Mouse (Mus musculus) forebrain, embryonic 16.5 days (tissue): Measurements from ENCODE around the gene Ralgapa2. TPM values are rescaled to one million over a fixed set of nuclear protein-coding genes. Genes with fewer than 3 reads are reported as not detected.

Experiments used
- ATAC-seq: fragments of 200-750 bp; cut with Nextera tagmentation; 2 replicates; pipeline ENCODE4 v1.8.0; 2017; ENCODE audit warnings: mild to moderate bottlenecking, moderate library complexity
- H3K27ac ChIP-seq: fragments of 300-500 bp; sonication (generic); 2 replicates; pipeline ENCODE4 v1.5.1; 2014; ENCODE audit warnings: low read length, control low read depth
- H3K27me3 ChIP-seq: fragments of 300-500 bp; sonication (generic); replicated peaks from 2 replicates; pipeline ENCODE4 v1.6.1; 2014; ENCODE audit warnings: low read length; ENCODE audit not compliant: control insufficient read depth, insufficient read depth
- H3K36me3 ChIP-seq: fragments of 300-500 bp; sonication (generic); 2 replicates; pipeline ENCODE4 v1.6.1; 2014; ENCODE audit not compliant: control insufficient read depth, insufficient read depth
- H3K4me1 ChIP-seq: fragments of 300-500 bp; sonication (generic); replicated peaks from 2 replicates; pipeline ENCODE4 v1.6.1; 2014; ENCODE audit warnings: low read length; ENCODE audit not compliant: control insufficient read depth, insufficient read depth
- H3K4me2 ChIP-seq: fragments of 300-500 bp; sonication (generic); 2 replicates; pipeline ENCODE4 v1.6.1; 2014; ENCODE audit warnings: mild to moderate bottlenecking, low read length, control low read depth
- H3K4me3 ChIP-seq: fragments of 300-500 bp; sonication (generic); replicated peaks from 2 replicates; pipeline ENCODE4 v1.5.1; 2014; ENCODE audit warnings: mild to moderate bottlenecking, low read length, control low read depth
- H3K9ac ChIP-seq: fragments of 300-500 bp; sonication (generic); replicated peaks from 2 replicates; pipeline ENCODE4 v1.6.1; 2014; ENCODE audit warnings: low read depth, low read length, control low read depth
- H3K9me3 ChIP-seq: fragments of 300-500 bp; sonication (generic); 2 replicates; pipeline ENCODE4 v1.6.1; 2016; ENCODE audit warnings: low read length; ENCODE audit not compliant: control insufficient read depth
- WGBS: fragments of 180-500 bp; shearing (Covaris S2); extraction: QIAGEN DNeasy Blood & Tissue Kit; methylation state at CpG from one replicate; pipeline ENCODE4 v1.1.7; 2014; 5-methylcytosine and 5-hydroxymethylcytosine counted together
- polyA plus RNA-seq: library from polyadenylated mRNA; unstranded; fragments of >200 nt; fragmentation: Nextera tagmentation; extraction: Ambion mirVana; gene quantifications from 2 replicates; pipeline ENCODE4 v1.2.1, GENCODE M21; 2015

Ralgapa2 gene
- polyA plus RNA-seq, 1 experiment from 2014 or later = 14.0 TPM

- no peaks in the 10 kb centered on the region for H3K36me3 ChIP-seq
- H3K27ac ChIP-seq = peak overlapping the region; percentile 98
- no peaks in the 10 kb centered on the region for H3K27me3 ChIP-seq
- no peak for ATAC-seq
- WGBS = under 1% methylated on average over 61 of the region's 75 CpGs
- peak overlapping the region; percentile 86 for H3K4me2 ChIP-seq
- H3K9me3 ChIP-seq = no peaks in the 10 kb centered on the region
- H3K4me1 ChIP-seq = peaks cover 52% of the 10 kb centered on the region
- peak overlapping the region; percentile 91 for H3K4me3 ChIP-seq
- peak overlapping the region; percentile 98 for H3K9ac ChIP-seq
Observed at GRCm38 (mm10) chr2:146223176-146223905, 288.8 kb downstream of the Ralgapa2 start.

- WGBS = under 1% methylated on average over 120 of the region's 133 CpGs
- Histone ChIP-seq H3K4me3 (peak overlapping the region; percentile 91), H3K4me1 (peaks cover 60% of the 10 kb centered on the region), H3K9me3 (no peaks in the 10 kb centered on the region), H3K27me3 (no peaks in the 10 kb centered on the region), H3K9ac (peak overlapping the region; percentile 98), H3K4me2 (peak overlapping the region; percentile 86), H3K27ac (peak overlapping the region; percentile 98), H3K36me3 (no peaks in the 10 kb centered on the region)
- ATAC-seq = peak; percentile 29
Observed at GRCm38 (mm10) chr2:146222279-146223175, 289.6 kb downstream of the Ralgapa2 start.

- H3K4me2 ChIP-seq = peak overlapping the region; percentile 86
Observed at GRCm38 (mm10) chr2:146221929-146222278, 290.2 kb downstream of the Ralgapa2 start.

GRCm38 (mm10) chr2:146221076-146221928, 290.8 kb downstream of the Ralgapa2 start, which contains the start of gene Insm1:
TSS of gene Insm1 (plus strand) at chr2:146221921.
- Histone ChIP-seq H3K9ac (peak within 1 kb of the TSS; percentile 98), H3K36me3 (no peaks in the 10 kb centered on the region), H3K27ac (peak within 1 kb of the TSS; percentile 98), H3K27me3 (no peaks in the 10 kb centered on the region), H3K4me3 (peak within 1 kb of the TSS; percentile 91), H3K4me1 (peaks cover 59% of the 10 kb centered on the region), H3K4me2 (peak within 1 kb of the TSS; percentile 86), H3K9me3 (no peaks in the 10 kb centered on the region)
- ATAC-seq = peak; percentile 62
- under 1% methylated on average over 82 of the region's 86 CpGs for WGBS

More at GRCm38 (mm10) chr2:146221929-146222278, 290.2 kb downstream of the Ralgapa2 start:
- WGBS = under 1% methylated on average over 41 of the region's 44 CpGs
- Histone ChIP-seq H3K9me3 (no peaks in the 10 kb centered on the region), H3K9ac (peak overlapping the region; percentile 98), H3K4me3 (peak overlapping the region; percentile 91), H3K27ac (peak overlapping the region; percentile 98), H3K27me3 (no peaks in the 10 kb centered on the region), H3K36me3 (no peaks in the 10 kb centered on the region), H3K4me1 (peaks cover 59% of the 10 kb centered on the region)
- peak; percentile 77 for ATAC-seq

GRCm38 (mm10) chr2:146220591-146221075, 291.5 kb downstream of the Ralgapa2 start:
- H3K27ac ChIP-seq = peak overlapping the region; percentile 98
- H3K4me2 ChIP-seq = peak overlapping the region; percentile 86
- peak overlapping the region; percentile 98 for H3K9ac ChIP-seq
- 0% methylated on average over 24 of the region's 24 CpGs for WGBS
- no peaks in the 10 kb centered on the region for H3K9me3 ChIP-seq
- peak overlapping the region; percentile 91 for H3K4me3 ChIP-seq
- no peaks in the 10 kb centered on the region for H3K36me3 ChIP-seq
- H3K4me1 ChIP-seq = peaks cover 60% of the 10 kb centered on the region
- H3K27me3 ChIP-seq = no peaks in the 10 kb centered on the region; the same call in 1 of the 2 replicates
- ATAC-seq = 0 out of 2 replicates have a peak, but pooled peaks have one; percentile 2

- no peaks in the 10 kb centered on the region for H3K9me3 ChIP-seq
- H3K4me2 ChIP-seq = peak overlapping the region; percentile 34
- no peak for ATAC-seq
- H3K27me3 ChIP-seq = no peaks in the 10 kb centered on the region; the same call in 1 of the 2 replicates
- H3K4me1 ChIP-seq = peaks cover 62% of the 10 kb centered on the region
- H3K27ac ChIP-seq = peak overlapping the region; percentile 44; the same call in 1 of the 2 replicates
- H3K4me3 ChIP-seq = 0 out of 2 replicates have a peak overlapping the region, but pooled peaks have one; percentile 15
- no peaks in the 10 kb centered on the region for H3K36me3 ChIP-seq
- H3K9ac ChIP-seq = no peak overlapping the region
- WGBS = 4% methylated on average over 11 of the region's 11 CpGs
Observed at GRCm38 (mm10) chr2:146219791-146220190, 292.4 kb downstream of the Ralgapa2 start.

- no peaks in the 10 kb centered on the region; the same call in 1 of the 2 replicates for H3K27me3 ChIP-seq
- peak overlapping the region; percentile 57 for H3K9ac ChIP-seq
- ATAC-seq = no peak
- peak overlapping the region; percentile 47 for H3K4me2 ChIP-seq
- H3K4me3 ChIP-seq = peak overlapping the region; percentile 15
- no peaks in the 10 kb centered on the region for H3K9me3 ChIP-seq
- H3K36me3 ChIP-seq = no peaks in the 10 kb centered on the region
- peaks cover 66% of the 10 kb centered on the region for H3K4me1 ChIP-seq
- peak overlapping the region; percentile 65 for H3K27ac ChIP-seq
- WGBS = 5% methylated on average over 19 of the region's 19 CpGs
Observed at GRCm38 (mm10) chr2:146218881-146219535, 293.1 kb downstream of the Ralgapa2 start.

GRCm38 (mm10) chr2:146218161-146218691, 293.9 kb downstream of the Ralgapa2 start:
- ATAC-seq = peak; percentile 14
- H3K4me2 ChIP-seq = peak overlapping the region; percentile 46
- H3K4me3 ChIP-seq = peak overlapping the region; percentile 24
- peak overlapping the region; percentile 57 for H3K9ac ChIP-seq
- no peaks in the 10 kb centered on the region for H3K36me3 ChIP-seq
- no peaks in the 10 kb centered on the region; the same call in 1 of the 2 replicates for H3K27me3 ChIP-seq
- H3K9me3 ChIP-seq = no peaks in the 10 kb centered on the region
- peaks cover 59% of the 10 kb centered on the region for H3K4me1 ChIP-seq
- WGBS = 1% methylated on average over 40 of the region's 40 CpGs
- peak overlapping the region; percentile 74 for H3K27ac ChIP-seq
